Mouse (Mus musculus): ENCODE measurements around the gene Snx29. TPM values are rescaled to one million over a fixed set of nuclear protein-coding genes. Genes with fewer than 3 reads are reported as not detected.

The Snx29 gene
- polyA plus RNA-seq, 1 experiment from 2014 or later, result 16.0 TPM

- Histone ChIP-seq H3K4me1 (no peaks in the 10 kb centered on the region), H3K27ac (no peak overlapping the region), H3K9me3 (no peaks in the 10 kb centered on the region), H3K4me3 (no peak overlapping the region), H3K9ac (no peak overlapping the region), H3K27me3 (no peaks in the 10 kb centered on the region), H3K4me2 (replicated peaks) (no peak overlapping the region), H3K36me3 (no peaks in the 10 kb centered on the region)
- 85% methylated on average over 8 of the region's 8 CpGs for WGBS
- ATAC-seq (ENCODE audit: insufficient number of reproducible peaks, insufficient read depth, low FRiP score, low TSS enrichment), result no peak
Measured at GRCm38 (mm10) chr16:11757471-11757870, 434.8 kb downstream of the Snx29 start.

- H3K9ac ChIP-seq, result no peak overlapping the region
- WGBS, result 81% methylated on average over 7 of the region's 7 CpGs
- no peak for ATAC-seq (ENCODE audit: insufficient number of reproducible peaks, insufficient read depth, low FRiP score, low TSS enrichment)
Measured at GRCm38 (mm10) chr16:11757951-11758350, 435.2 kb downstream of the Snx29 start.

GRCm38 (mm10) chr16:11772318-11772717 lies 449.6 kb downstream of the Snx29 start:
- Histone ChIP-seq H3K4me2 (replicated peaks) (no peak overlapping the region), H3K9me3 (peaks cover 4% of the 10 kb centered on the region; the same call in 1 of the 2 replicates), H3K27ac (no peak overlapping the region), H3K9ac (no peak overlapping the region), H3K27me3 (no peaks in the 10 kb centered on the region), H3K4me1 (no peaks in the 10 kb centered on the region), H3K36me3 (no peaks in the 10 kb centered on the region), H3K4me3 (no peak overlapping the region)
- ATAC-seq (ENCODE audit: insufficient number of reproducible peaks, insufficient read depth, low FRiP score, low TSS enrichment), result no peak
- WGBS, result 57% methylated on average over 2 of the region's 2 CpGs

More at GRCm38 (mm10) chr16:11757951-11758350, 435.2 kb downstream of the Snx29 start:
- Histone ChIP-seq H3K4me2 (replicated peaks) (no peak overlapping the region), H3K4me1 (no peaks in the 10 kb centered on the region), H3K4me3 (no peak overlapping the region), H3K36me3 (no peaks in the 10 kb centered on the region), H3K27me3 (no peaks in the 10 kb centered on the region), H3K9me3 (no peaks in the 10 kb centered on the region), H3K27ac (no peak overlapping the region)

GRCm38 (mm10) chr16:11774321-11774720 lies 451.6 kb downstream of the Snx29 start:
- no peak for ATAC-seq (ENCODE audit: insufficient number of reproducible peaks, insufficient read depth, low FRiP score, low TSS enrichment)
- Histone ChIP-seq H3K4me3 (no peak overlapping the region), H3K27ac (no peak overlapping the region), H3K4me2 (replicated peaks) (no peak overlapping the region), H3K27me3 (no peaks in the 10 kb centered on the region), H3K9ac (no peak overlapping the region), H3K9me3 (peaks cover 4% of the 10 kb centered on the region; the same call in 1 of the 2 replicates), H3K4me1 (0 out of 2 replicates have a peak, but pooled peaks cover 4% of the 10 kb centered on the region), H3K36me3 (no peaks in the 10 kb centered on the region)
- 86% methylated on average over 1 of the region's 1 CpGs for WGBS

GRCm38 (mm10) chr16:11776528-11776927 lies 453.8 kb downstream of the Snx29 start:
- 71% methylated on average over 3 of the region's 3 CpGs for WGBS
- H3K27me3 ChIP-seq, result no peaks in the 10 kb centered on the region

GRCm38 (mm10) chr16:11778191-11778590 lies 455.5 kb downstream of the Snx29 start:
- WGBS, result 76% methylated on average over 5 of the region's 5 CpGs
- Histone ChIP-seq H3K9ac (no peak overlapping the region), H3K4me3 (no peak overlapping the region), H3K36me3 (no peaks in the 10 kb centered on the region), H3K27ac (no peak overlapping the region), H3K9me3 (no peaks in the 10 kb centered on the region), H3K4me1 (peaks cover 13% of the 10 kb centered on the region; the same call in 1 of the 2 replicates), H3K27me3 (no peaks in the 10 kb centered on the region), H3K4me2 (replicated peaks) (no peak overlapping the region)
- ATAC-seq (ENCODE audit: insufficient number of reproducible peaks, insufficient read depth, low FRiP score, low TSS enrichment), result no peak

More at GRCm38 (mm10) chr16:11776528-11776927, 453.8 kb downstream of the Snx29 start:
- ATAC-seq (ENCODE audit: insufficient number of reproducible peaks, insufficient read depth, low FRiP score, low TSS enrichment), result no peak
- no peaks in the 10 kb centered on the region for H3K36me3 ChIP-seq
- H3K9me3 ChIP-seq, result no peaks in the 10 kb centered on the region
- H3K4me3 ChIP-seq, result no peak overlapping the region
- no peak overlapping the region for H3K4me2 ChIP-seq (replicated peaks)
- H3K4me1 ChIP-seq, result peaks cover 6% of the 10 kb centered on the region; the same call in 1 of the 2 replicates
- no peak overlapping the region for H3K9ac ChIP-seq
- no peak overlapping the region for H3K27ac ChIP-seq

GRCm38 (mm10) chr16:11778715-11779460 lies 456.2 kb downstream of the Snx29 start:
- peaks cover 13% of the 10 kb centered on the region; the same call in 1 of the 2 replicates for H3K4me1 ChIP-seq
- H3K27ac ChIP-seq, result no peak overlapping the region
- H3K4me3 ChIP-seq, result no peak overlapping the region
- no peak overlapping the region for H3K4me2 ChIP-seq (replicated peaks)
- 84% methylated on average over 9 of the region's 9 CpGs for WGBS
- no peak overlapping the region for H3K9ac ChIP-seq
- no peaks in the 10 kb centered on the region for H3K36me3 ChIP-seq
- no peak for ATAC-seq (ENCODE audit: insufficient number of reproducible peaks, insufficient read depth, low FRiP score, low TSS enrichment)
- H3K9me3 ChIP-seq, result no peaks in the 10 kb centered on the region
- H3K27me3 ChIP-seq, result no peaks in the 10 kb centered on the region

- WGBS, result 24% methylated on average over 2 of the region's 2 CpGs
- no peak overlapping the region for H3K27ac ChIP-seq
- ATAC-seq (ENCODE audit: insufficient number of reproducible peaks, insufficient read depth, low FRiP score, low TSS enrichment), result no peak
Measured at GRCm38 (mm10) chr16:11782082-11782481, 459.4 kb downstream of the Snx29 start.

GRCm38 (mm10) chr16:11783337-11783736 lies 460.6 kb downstream of the Snx29 start:
- Histone ChIP-seq H3K9ac (no peak overlapping the region), H3K4me2 (replicated peaks) (no peak overlapping the region), H3K27me3 (no peaks in the 10 kb centered on the region), H3K4me1 (peaks cover 13% of the 10 kb centered on the region; the same call in 1 of the 2 replicates), H3K9me3 (no peaks in the 10 kb centered on the region), H3K36me3 (no peaks in the 10 kb centered on the region), H3K4me3 (no peak overlapping the region), H3K27ac (no peak overlapping the region)
- ATAC-seq (ENCODE audit: insufficient number of reproducible peaks, insufficient read depth, low FRiP score, low TSS enrichment), result no peak

More at GRCm38 (mm10) chr16:11782082-11782481, 459.4 kb downstream of the Snx29 start:
- Histone ChIP-seq H3K27me3 (no peaks in the 10 kb centered on the region), H3K36me3 (no peaks in the 10 kb centered on the region), H3K9me3 (no peaks in the 10 kb centered on the region), H3K4me3 (no peak overlapping the region), H3K4me1 (peaks cover 13% of the 10 kb centered on the region; the same call in 1 of the 2 replicates), H3K9ac (no peak overlapping the region), H3K4me2 (replicated peaks) (no peak overlapping the region)

GRCm38 (mm10) chr16:11784354-11784753 lies 461.6 kb downstream of the Snx29 start:
- 58% methylated on average over 4 of the region's 4 CpGs for WGBS
- H3K4me2 ChIP-seq (replicated peaks), result no peak overlapping the region
- H3K9me3 ChIP-seq, result no peaks in the 10 kb centered on the region
- no peaks in the 10 kb centered on the region for H3K36me3 ChIP-seq
- H3K27ac ChIP-seq, result no peak overlapping the region
- no peak overlapping the region for H3K9ac ChIP-seq
- H3K27me3 ChIP-seq, result no peaks in the 10 kb centered on the region
- no peak overlapping the region for H3K4me3 ChIP-seq
- H3K4me1 ChIP-seq, result peaks cover 9% of the 10 kb centered on the region; the same call in 1 of the 2 replicates
- no peak for ATAC-seq (ENCODE audit: insufficient number of reproducible peaks, insufficient read depth, low FRiP score, low TSS enrichment)

- Histone ChIP-seq H3K4me3 (no peak overlapping the region), H3K9ac (no peak overlapping the region), H3K9me3 (no peaks in the 10 kb centered on the region), H3K27ac (no peak overlapping the region), H3K4me2 (replicated peaks) (no peak overlapping the region), H3K4me1 (peaks cover 8% of the 10 kb centered on the region; the same call in 1 of the 2 replicates), H3K36me3 (no peaks in the 10 kb centered on the region), H3K27me3 (no peaks in the 10 kb centered on the region)
- 67% methylated on average over 4 of the region's 4 CpGs for WGBS
- no peak for ATAC-seq (ENCODE audit: insufficient number of reproducible peaks, insufficient read depth, low FRiP score, low TSS enrichment)
Measured at GRCm38 (mm10) chr16:11785806-11786205, 463.1 kb downstream of the Snx29 start.

- H3K9me3 ChIP-seq, result no peaks in the 10 kb centered on the region
- H3K4me3 ChIP-seq, result no peak overlapping the region
- H3K36me3 ChIP-seq, result no peaks in the 10 kb centered on the region
- H3K27ac ChIP-seq, result no peak overlapping the region
- no peak for ATAC-seq (ENCODE audit: insufficient number of reproducible peaks, insufficient read depth, low FRiP score, low TSS enrichment)
- H3K4me2 ChIP-seq (replicated peaks), result no peak overlapping the region
- WGBS, result 93% methylated on average over 3 of the region's 3 CpGs
- H3K9ac ChIP-seq, result no peak overlapping the region
- H3K27me3 ChIP-seq, result no peaks in the 10 kb centered on the region
- no peaks in the 10 kb centered on the region for H3K4me1 ChIP-seq
Measured at GRCm38 (mm10) chr16:11790476-11790875, 467.8 kb downstream of the Snx29 start.
